Mouse (Mus musculus) brain, embryonic 14.5 days (tissue): ENCODE measurements around the gene Mlxipl.

Experiments
- CTCF ChIP-seq: fragments of 200-500 bp; IDR thresholded peaks from 2 replicates; pipeline ENCODE4 v1.5.1; 2012; ENCODE audit warnings: inconsistent platforms, mild to moderate bottlenecking, moderate library complexity, borderline replicate concordance; ENCODE audit not compliant: insufficient read depth, insufficient read length; ENCODE audit errors: extremely low read depth
- POLR2A ChIP-seq: fragments of 200-500 bp; IDR thresholded peaks from 2 replicates; pipeline ENCODE4 v1.6.1; 2012; ENCODE audit warnings: mild to moderate bottlenecking, inconsistent platforms, borderline replicate concordance; ENCODE audit not compliant: poor library complexity, insufficient read depth, insufficient read length, severe bottlenecking; ENCODE audit errors: extremely low read depth

DNA sequence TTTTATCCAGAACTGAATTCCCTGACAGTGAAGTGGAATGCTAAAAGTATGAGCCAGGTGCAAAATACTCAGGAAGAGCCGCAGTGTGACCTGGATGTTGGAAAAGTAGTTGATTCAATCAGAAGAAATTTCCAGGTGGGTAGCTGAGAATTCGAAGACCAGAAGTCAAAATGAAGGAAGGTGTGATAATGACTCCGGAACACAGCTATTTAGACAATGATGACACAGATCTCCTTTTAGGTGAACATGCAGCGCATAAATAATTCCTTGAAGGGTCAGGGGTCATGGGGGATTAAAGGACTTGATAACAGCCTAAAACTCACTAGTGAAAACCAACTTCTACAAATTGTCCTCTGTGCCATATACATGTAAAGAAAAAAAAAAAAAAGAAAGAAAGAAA, 77.8 kb downstream of the Mlxipl start:
- TF ChIP-seq POLR2A (no peak), CTCF (no peak)
